ENCODE assay signal across 13 mouse cellular contexts in the genomic region with DNA sequence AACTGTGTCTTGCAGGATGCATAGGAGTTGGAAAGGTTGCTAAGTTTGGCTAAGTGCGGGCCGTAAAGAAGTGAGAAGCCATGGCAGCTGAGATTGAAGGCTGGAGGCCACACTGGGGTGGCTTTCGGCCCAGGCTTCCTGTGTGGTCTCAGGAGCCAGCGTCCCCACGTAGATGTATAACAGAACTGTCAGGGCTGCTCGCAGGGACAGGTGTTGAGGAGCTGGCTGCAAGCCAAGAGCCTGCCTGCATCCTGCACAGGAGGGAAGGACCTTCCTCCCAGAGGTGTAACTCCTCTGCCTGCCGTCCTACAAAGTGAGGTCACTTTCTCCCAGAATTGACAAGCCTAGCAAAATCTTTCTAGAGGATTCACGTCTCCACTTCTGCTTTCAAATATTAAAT. TPM values are rescaled to one million over a fixed set of nuclear protein-coding genes. Genes with fewer than 3 reads are reported as not detected.
A peak's percentile ranks its signal among the peaks of the same experiment; 100 is the strongest.
DNase-seq lines count a peak whose midpoint lies in the region; ATAC-seq and TF ChIP-seq lines count a peak whose summit lies in the region.
"Had no signal": no experiment of that assay in that cellular context is flagged by ENCODE, and none has a peak within 500 bp of the region (broad histone marks: within the 10 kb centered on the region; RNA-seq: fewer than 3 reads in every experiment).

No protein-coding gene starts in this region.

- H3K27me3 ChIP-seq in spleen, adult 2 months (ENCODE audit: control insufficient read depth, insufficient read depth, low read length): no peaks in the 10 kb centered on the region
- H3K27me3 ChIP-seq in midbrain, embryonic 10.5 days (ENCODE audit: low read depth, poor library complexity, severe bottlenecking): no peaks in the 10 kb centered on the region
- no peaks in the 10 kb centered on the region for H3K27me3 ChIP-seq in hindbrain, embryonic 14.5 days (ENCODE audit: control insufficient read depth, insufficient read depth, low read length)
- H3K27me3 ChIP-seq: embryonic facial prominence, embryonic 13.5 days; limb, embryonic 12.5 days; neural tube, embryonic 15.5 days had no signal

- peak overlapping the region; percentile 68 for H3K27ac ChIP-seq in spleen, adult 2 months (ENCODE audit: insufficient read depth, low read length)
- H3K27ac ChIP-seq in macrophage: peak overlapping the region; percentile 50
- no peak overlapping the region for H3K27ac ChIP-seq in midbrain, embryonic 10.5 days (replicated peaks)
- no peak overlapping the region for H3K27ac ChIP-seq in hindbrain, embryonic 14.5 days
- H3K27ac ChIP-seq: embryonic facial prominence, embryonic 13.5 days; limb, embryonic 12.5 days; neural tube, embryonic 15.5 days had no signal

- no peak for ATAC-seq in hindbrain, embryonic 14.5 days (ENCODE audit: low FRiP score)

- DNase-seq in heart, postnatal 4 days: peak; percentile 42
- no peak for DNase-seq in heart, adult 9 months (ENCODE audit: low spot score in 2 of 2)
- peak in 1 of 2 experiments; percentile 69 for DNase-seq in spleen, adult 2 months (ENCODE audit: low read depth in 1 of 2, low spot score in 2 of 2)
- DNase-seq in spleen, postnatal 10 days (ENCODE audit: low spot score in 2 of 2): no peak
- DNase-seq in thymus, postnatal 36 days: peak; percentile 56 to 75
- DNase-seq in midbrain, embryonic 10.5 days (ENCODE audit: low spot score): no peak
- DNase-seq in hindbrain, embryonic 14.5 days (ENCODE audit: low spot score): no peak
- DNase-seq: cerebellum, adult 11 months had no signal

- no peaks in the 10 kb centered on the region for H3K9me3 ChIP-seq in midbrain, embryonic 10.5 days (replicated peaks)
- H3K9me3 ChIP-seq in hindbrain, embryonic 14.5 days (ENCODE audit: control insufficient read depth, low read length): no peaks in the 10 kb centered on the region
- H3K9me3 ChIP-seq: embryonic facial prominence, embryonic 13.5 days; limb, embryonic 12.5 days; neural tube, embryonic 15.5 days had no signal

- H3K9ac ChIP-seq in hindbrain, embryonic 14.5 days: no peak overlapping the region
- H3K9ac ChIP-seq: embryonic facial prominence, embryonic 13.5 days; limb, embryonic 12.5 days; neural tube, embryonic 15.5 days had no signal

- peaks cover 67% of the 10 kb centered on the region for H3K4me1 ChIP-seq in spleen, adult 2 months (ENCODE audit: control insufficient read depth, insufficient read depth, insufficient read length)
- peaks cover 20% of the 10 kb centered on the region for H3K4me1 ChIP-seq in midbrain, embryonic 10.5 days
- no peaks in the 10 kb centered on the region for H3K4me1 ChIP-seq in hindbrain, embryonic 14.5 days (replicated peaks; ENCODE audit: control insufficient read depth, insufficient read depth, low read length)
- H3K4me1 ChIP-seq: neural tube, embryonic 15.5 days had no signal

- TF ChIP-seq CTCF in spleen, adult 2 months (IDR thresholded peaks at IDR 0.05; ENCODE audit: extremely low read depth, insufficient read depth, insufficient read length, insufficient replicate concordance): no peak

- no peak overlapping the region for H3K4me2 ChIP-seq in hindbrain, embryonic 14.5 days (replicated peaks)
- H3K4me2 ChIP-seq: embryonic facial prominence, embryonic 13.5 days; limb, embryonic 12.5 days; midbrain, embryonic 11.5 days; neural tube, embryonic 15.5 days had no signal

- WGBS in spleen, adult 2 months: 12% methylated on average over 8 of the region's 8 CpGs
- WGBS in macrophage (ENCODE audit: missing documents): 6% methylated on average over 8 of the region's 8 CpGs
- 75% methylated on average over 8 of the region's 8 CpGs for WGBS in midbrain, embryonic 10.5 days
- 56% methylated on average over 8 of the region's 8 CpGs for WGBS in hindbrain, embryonic 14.5 days

- peaks cover 17% of the 10 kb centered on the region for H3K36me3 ChIP-seq in spleen, adult 2 months (ENCODE audit: control insufficient read depth, insufficient read depth, low read length)
- H3K36me3 ChIP-seq in macrophage (ENCODE audit: inconsistent target): no peaks in the 10 kb centered on the region
- no peaks in the 10 kb centered on the region for H3K36me3 ChIP-seq in midbrain, embryonic 10.5 days
- no peaks in the 10 kb centered on the region for H3K36me3 ChIP-seq in hindbrain, embryonic 14.5 days (replicated peaks; ENCODE audit: control insufficient read depth, insufficient read depth)
- H3K36me3 ChIP-seq: embryonic facial prominence, embryonic 13.5 days; limb, embryonic 12.5 days; neural tube, embryonic 15.5 days had no signal

- TF ChIP-seq POLR2A in spleen, adult 2 months (IDR thresholded peaks at IDR 0.05; ENCODE audit: low read depth, low read length): no peak

- H3K79me2 ChIP-seq in macrophage (ENCODE audit: inconsistent target): peaks cover 57% of the 10 kb centered on the region; the same call in 1 of the 2 replicates

- H3K4me3 ChIP-seq in spleen, adult 2 months (ENCODE audit: extremely low read depth, insufficient read depth, insufficient read length): no peak overlapping the region
- H3K4me3 ChIP-seq in macrophage (ENCODE audit: inconsistent target): no peak overlapping the region
- no peak overlapping the region for H3K4me3 ChIP-seq in midbrain, embryonic 10.5 days
- no peak overlapping the region for H3K4me3 ChIP-seq in hindbrain, embryonic 14.5 days (replicated peaks; ENCODE audit: low read length)
- H3K4me3 ChIP-seq: embryonic facial prominence, embryonic 13.5 days; limb, embryonic 12.5 days; neural tube, embryonic 15.5 days had no signal

RNA-seq across cellular contexts. Expression of a gene that starts 25.6 kb away (rescaled TPM):
- 10 to 100 TPM; 11.8 to 12.7 TPM for total RNA-seq in heart, postnatal 4 days (2021)
- polyA plus RNA-seq in spleen, adult 2 months (2012; rRNA removed): 82.8 and 87.0 TPM in 2 replicates
- total RNA-seq in macrophage (2018; cell fraction: chromatin; rRNA removed): 100 to 1,000 TPM in 1 of 26 experiments, 10 to 100 TPM in 24, 1 to 10 TPM in 1; 6.6 to 115 (median 23.7) TPM
- total RNA-seq in macrophage (2018; cell fraction: cytosol; rRNA removed): 10 to 100 TPM in 24 of 26 experiments, 1 to 10 TPM in 2; 9.2 to 19.3 (median 16.1) TPM
- total RNA-seq in macrophage (2018; cell fraction: nucleus; rRNA removed): 10 to 100 TPM in 25 of 26 experiments, 1 to 10 TPM in 1; 9.8 to 41.0 (median 20.4) TPM
- 15.5 to 19.3 TPM (median 18.5 TPM) in 3 replicates for polyA plus RNA-seq in macrophage (2018)
- polyA plus RNA-seq in midbrain, embryonic 10.5 days (2016; fragmentation: Nextera tagmentation; extraction: Ambion mirVana): 1.5 and 2.1 TPM in 2 replicates
- 1.8 and 2.2 TPM in 2 replicates for polyA plus RNA-seq in hindbrain, embryonic 14.5 days (2014; fragmentation: Nextera tagmentation; extraction: Ambion mirVana)

RNA-seq across cellular contexts. Expression of a gene that starts 26.8 kb away (rescaled TPM):
- under 1 TPM in 1 of 2 experiments, not detected in 1; 0.47 TPM for total RNA-seq in heart, postnatal 4 days (2021)
- 0.16 and 0.54 TPM in 2 replicates for polyA plus RNA-seq in spleen, adult 2 months (2012; rRNA removed)
- not detected for total RNA-seq in macrophage (2018; cell fraction: chromatin; rRNA removed)
- under 1 TPM in 5 of 26 experiments, not detected in 21; 0.22 to 0.54 (median 0.29) TPM for total RNA-seq in macrophage (2018; cell fraction: cytosol; rRNA removed)
- 1 to 10 TPM in 1 of 26 experiments, not detected in 25; 1.3 TPM for total RNA-seq in macrophage (2018; cell fraction: nucleus; rRNA removed)
- not detected in 3 replicates for polyA plus RNA-seq in macrophage (2018)
- 0.32 TPM in 1 of 2 replicates, not detected in the other for polyA plus RNA-seq in midbrain, embryonic 10.5 days (2016; fragmentation: Nextera tagmentation; extraction: Ambion mirVana)
- polyA plus RNA-seq in hindbrain, embryonic 14.5 days (2014; fragmentation: Nextera tagmentation; extraction: Ambion mirVana): not detected in 2 replicates
- polyA plus RNA-seq: embryonic facial prominence, embryonic 13.5 days; neural tube, embryonic 15.5 days had no signal

Comparison
In these comparisons a context has a peak if more than half of its experiments do, and no peak if none do; other contexts are left out.
1. DNase-seq: peak in heart, postnatal 4 days (single experiment) and thymus, postnatal 36 days (2 of 2); none in heart, adult 9 months (0 of 2), spleen, postnatal 10 days (0 of 2), midbrain, embryonic 10.5 days (single experiment) and hindbrain, embryonic 14.5 days (single experiment).
2. H3K27ac ChIP-seq: peak in spleen, adult 2 months (single experiment) and macrophage (single experiment); none in midbrain, embryonic 10.5 days (single experiment) and hindbrain, embryonic 14.5 days (single experiment).